Mouse (Mus musculus): Measurements from ENCODE around the gene Odf3l2.
A peak's percentile ranks its signal among the peaks of the same experiment; 100 is the strongest.

The Odf3l2 gene

GRCm38 (mm10) chr10:79671396-79672087, 26.0 kb upstream of the Odf3l2 start:
- no peak for DNase-seq (ENCODE audit: low spot score in 2 of 2)

DNA sequence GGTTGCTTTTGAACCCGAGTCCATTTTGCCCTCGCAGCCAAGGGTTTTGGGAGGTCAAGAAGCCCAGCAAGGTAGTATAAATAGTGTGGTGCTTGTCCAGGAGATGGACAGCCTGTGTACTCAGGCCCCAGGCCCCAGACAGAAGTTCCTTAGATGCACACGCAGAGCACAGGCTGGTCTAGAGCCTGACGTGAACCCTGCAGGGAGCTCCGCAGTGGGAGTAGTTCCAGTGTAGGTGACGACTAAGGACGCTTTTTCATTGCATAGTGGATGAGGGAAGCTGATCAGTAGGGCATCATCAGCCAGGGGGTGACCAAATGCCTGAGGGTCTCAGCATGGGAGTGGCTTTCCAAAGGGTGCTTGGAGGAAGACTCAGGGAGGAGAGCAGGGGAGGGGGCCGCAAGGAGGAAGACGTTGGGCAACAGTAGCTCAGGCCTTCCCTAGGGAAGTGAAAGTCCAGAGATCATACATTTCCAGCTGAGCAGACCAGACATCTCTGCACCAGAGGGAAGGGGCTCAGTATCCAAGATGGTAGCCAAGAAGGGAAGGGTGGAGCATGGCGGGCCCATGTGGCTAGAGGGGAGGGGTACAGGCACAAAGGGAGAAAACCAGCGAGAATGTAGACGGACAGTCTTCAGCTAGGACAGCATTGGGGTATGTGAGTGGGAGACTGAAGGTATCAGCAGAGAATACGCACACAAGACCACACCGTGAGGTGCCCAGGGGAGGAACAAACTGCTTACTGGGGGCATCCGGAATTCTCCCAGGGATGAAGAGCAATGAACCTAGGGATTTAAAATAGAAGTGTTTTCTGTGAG, 24.7 kb upstream of the Odf3l2 start:
- no peak for DNase-seq (ENCODE audit: low spot score in 2 of 2)

DNA sequence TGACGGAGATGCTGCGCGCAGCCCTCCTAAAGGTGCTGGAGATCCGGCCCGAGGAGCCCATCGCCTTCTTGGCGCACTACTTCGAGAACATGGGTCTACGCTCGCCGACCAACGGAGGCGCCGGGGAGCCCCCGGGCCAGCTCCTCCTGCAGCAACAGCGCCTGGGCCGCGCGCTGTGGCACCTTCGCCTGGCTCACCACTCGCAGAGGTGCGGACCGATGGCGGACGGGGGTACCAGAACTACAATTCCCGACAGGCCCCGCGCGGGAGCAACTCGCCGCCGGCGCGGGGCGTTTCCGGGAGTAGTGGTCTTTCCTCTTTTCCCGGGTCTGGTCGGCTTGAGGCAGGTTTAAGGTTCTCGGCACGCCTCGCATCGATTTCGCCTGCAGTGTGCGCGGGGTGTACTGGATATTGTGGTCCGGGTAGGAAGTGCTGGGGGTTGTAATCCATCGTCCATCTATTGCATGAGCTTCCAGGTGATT, 24.1 kb upstream of the Odf3l2 start:
- DNase-seq (ENCODE audit: low spot score in 2 of 2) = peak; percentile 73

DNA sequence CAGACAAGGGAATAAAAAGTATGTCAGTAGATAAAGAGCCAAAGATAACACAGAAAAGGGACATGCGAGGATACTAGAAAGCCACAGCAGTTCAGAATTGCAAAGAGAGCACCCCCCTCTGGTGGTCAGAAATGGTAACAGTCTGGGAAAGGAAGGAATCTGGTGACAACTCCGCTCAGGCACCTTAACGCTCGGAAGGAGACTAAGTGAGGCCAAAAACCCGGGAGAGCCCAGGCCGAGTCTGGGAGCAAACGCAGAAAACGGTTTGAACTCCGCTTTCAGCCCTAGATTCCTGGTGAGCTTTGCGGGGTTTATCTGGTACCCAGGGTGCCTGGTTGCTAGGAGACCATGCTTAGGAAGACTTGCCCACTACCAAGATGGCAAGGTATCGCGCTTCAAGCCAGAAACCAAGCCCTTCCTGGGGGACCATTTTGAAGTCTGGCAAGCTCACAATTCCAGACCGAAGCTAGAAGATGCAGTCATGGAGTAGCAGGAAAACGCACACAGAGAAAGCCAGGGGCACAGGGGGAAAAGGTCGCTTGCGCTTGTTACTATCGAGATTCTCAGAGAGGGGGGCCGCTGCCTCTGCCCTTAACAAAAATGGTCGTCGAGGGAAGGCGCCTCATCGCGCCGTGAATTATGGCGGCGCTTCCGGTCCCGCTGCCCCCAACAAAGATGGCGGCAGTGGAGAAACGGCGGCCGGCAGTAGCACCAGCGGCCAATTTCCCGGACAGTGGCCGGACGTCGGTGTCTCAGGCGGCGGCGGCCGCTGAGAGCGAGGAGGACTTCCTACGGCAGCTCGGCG, 23.4 kb upstream of the Odf3l2 start, which contains the start of gene Tpgs1:
Gene Tpgs1 (plus strand): TSS at position 599 of the 805 bp plus-strand sequence.
- peak; percentile 82 to 84 for DNase-seq (ENCODE audit: low spot score in 2 of 2)

- no peak for DNase-seq (ENCODE audit: low spot score in 2 of 2)
Observed at GRCm38 (mm10) chr10:79668076-79668475, 22.5 kb upstream of the Odf3l2 start.

GRCm38 (mm10) chr10:79666493-79666892, 21.0 kb upstream of the Odf3l2 start:
- DNase-seq (ENCODE audit: low spot score in 2 of 2) = no peak

- no peak for DNase-seq (ENCODE audit: low spot score in 2 of 2)
Observed at GRCm38 (mm10) chr10:79665051-79665450, 19.5 kb upstream of the Odf3l2 start.

GRCm38 (mm10) chr10:79664131-79664665, 18.7 kb upstream of the Odf3l2 start, which contains the start of gene Madcam1:
Gene Madcam1, plus strand, starts transcription at chr10:79664559.
- peak; percentile 43 to 73 for DNase-seq (ENCODE audit: low spot score in 2 of 2)

DNA sequence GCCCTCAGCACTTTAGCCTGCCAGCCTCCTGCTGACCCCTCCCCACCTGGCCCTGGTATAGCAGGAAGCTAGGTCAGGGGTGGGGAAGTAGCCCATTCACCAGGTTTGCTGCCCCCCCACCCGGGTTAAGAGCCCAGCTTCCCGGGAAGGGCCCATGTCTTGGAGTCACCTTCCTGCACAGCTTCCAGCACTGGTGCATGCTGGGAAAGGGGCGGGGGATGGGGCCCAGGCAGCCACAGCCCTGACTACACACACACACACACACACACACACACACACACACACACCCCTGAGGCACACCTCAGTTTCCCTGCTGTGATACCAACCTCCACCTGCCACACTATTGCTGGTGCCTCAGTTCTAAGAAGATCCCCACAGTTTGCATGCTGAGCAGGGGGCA, 16.3 kb upstream of the Odf3l2 start:
- DNase-seq (ENCODE audit: low spot score in 2 of 2) = no peak

- no peak for DNase-seq (ENCODE audit: low spot score in 2 of 2)
Observed at GRCm38 (mm10) chr10:79660298-79660697, 14.8 kb upstream of the Odf3l2 start.

GRCm38 (mm10) chr10:79658829-79659228, 13.3 kb upstream of the Odf3l2 start:
- DNase-seq (ENCODE audit: low spot score in 2 of 2) = peak in 1 of 2 experiments; percentile 40

DNA sequence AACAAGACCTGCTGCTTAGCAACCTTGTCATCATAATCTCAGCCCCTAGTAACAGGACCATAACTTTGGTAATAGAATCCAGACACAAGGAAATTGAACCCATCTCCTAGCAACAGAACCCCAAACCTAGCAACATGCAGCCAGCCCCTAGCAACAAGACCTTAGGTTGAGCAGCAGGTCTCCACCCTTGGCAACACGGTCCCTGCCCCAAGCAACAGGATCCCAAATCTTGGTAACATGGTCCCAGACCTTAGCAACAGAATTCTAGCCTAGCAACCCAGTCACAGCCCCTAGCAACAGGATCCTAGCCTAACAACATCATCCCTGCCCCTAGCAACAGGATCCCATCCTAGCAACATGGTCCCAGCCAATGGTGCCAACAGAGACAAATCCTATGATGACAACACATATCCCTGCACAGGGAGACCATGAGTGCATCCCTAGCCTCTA, 9.4 kb upstream of the Odf3l2 start:
- DNase-seq (ENCODE audit: low spot score in 2 of 2) = no peak

DNA sequence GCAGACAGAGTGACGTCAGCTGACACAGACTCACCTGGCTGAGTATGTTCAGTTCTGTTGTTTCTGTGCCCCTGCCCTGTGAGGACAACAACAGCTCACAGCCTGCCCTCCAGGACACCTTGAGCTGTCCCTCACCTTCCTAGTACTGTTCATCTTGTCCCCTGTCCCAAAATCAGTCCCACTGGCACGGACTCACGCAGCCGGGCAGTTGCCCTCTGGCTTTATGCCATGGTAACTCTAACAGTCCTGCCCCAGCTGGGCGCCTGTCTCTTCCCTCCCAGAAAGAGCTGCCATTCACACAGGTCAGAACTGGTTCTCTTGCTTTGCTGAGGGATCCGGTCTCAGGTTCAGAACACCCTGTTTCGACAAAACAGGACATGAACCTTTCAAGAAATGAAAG, 7.3 kb upstream of the Odf3l2 start:
- no peak for DNase-seq (ENCODE audit: low spot score in 2 of 2)

DNA sequence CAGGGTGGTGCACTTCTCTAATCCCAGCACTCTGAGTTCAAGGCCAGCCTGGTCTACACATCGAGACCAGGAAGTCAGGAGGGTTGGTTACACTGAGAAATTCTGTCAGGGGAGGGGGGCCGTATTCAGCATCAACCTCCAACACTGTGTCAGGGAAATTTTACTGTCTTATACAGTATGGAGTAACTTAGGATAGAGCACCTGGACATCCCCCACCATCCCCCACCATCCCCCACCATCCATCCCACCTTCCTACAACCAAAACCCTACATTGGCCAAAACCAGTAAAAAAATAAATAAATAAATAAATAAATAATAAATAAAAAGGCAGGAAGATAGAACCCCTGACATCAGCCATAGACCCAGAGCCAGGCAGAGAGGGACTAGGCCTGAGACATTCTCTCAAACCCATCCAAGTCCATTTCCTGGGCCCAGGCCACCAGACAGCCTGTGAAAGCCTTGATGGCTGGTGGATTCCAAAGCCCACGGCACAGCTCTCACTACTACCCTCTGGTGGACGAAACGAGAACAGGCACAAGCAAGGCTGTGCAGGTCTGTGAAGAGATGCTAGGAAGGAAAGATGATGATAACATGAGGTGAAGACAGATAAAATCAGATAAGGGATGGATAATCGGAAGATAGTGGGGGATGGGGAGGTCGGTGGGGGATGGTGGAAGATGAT, 3.7 kb upstream of the Odf3l2 start:
- peak; percentile 24 to 66 for DNase-seq (ENCODE audit: low spot score in 2 of 2)

DNA sequence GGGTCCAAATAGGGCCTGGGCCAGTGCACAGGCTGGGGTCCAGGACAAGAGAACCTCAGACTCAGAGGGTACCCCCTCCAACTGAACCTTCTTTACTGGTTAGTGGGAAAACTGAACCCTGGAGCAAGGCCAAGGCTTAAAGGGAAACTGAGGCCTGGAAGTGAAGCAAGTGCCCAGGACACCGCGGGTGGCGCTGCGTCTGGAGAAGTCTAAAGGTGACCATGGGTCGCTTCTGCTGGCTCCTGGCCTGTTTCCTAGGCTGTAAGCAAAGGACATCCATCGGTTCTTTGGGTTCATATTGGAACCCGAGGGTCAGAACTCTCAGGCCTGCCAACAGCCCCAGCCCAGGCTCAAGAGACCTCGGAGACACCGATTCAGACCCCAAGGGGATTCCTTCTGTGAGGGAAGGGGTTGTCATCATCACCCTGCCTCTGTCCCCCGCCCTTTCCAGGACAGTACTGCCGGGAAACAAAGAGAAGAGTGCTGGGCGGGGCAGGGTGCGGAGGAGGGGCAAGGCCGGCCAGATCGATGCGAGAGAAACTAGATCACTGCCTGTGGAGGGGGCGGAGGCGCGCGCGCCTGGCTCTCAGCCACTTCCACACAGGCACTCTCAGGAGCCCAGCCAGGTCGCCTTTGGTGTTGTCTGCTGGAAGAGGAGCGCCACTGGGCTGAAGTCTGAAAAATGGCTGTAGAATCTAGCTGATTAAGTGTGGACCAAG, 6.9 kb downstream of the Odf3l2 start:
- DNase-seq (ENCODE audit: low spot score in 2 of 2) = no peak

GRCm38 (mm10) chr10:79637128-79638110, 8.1 kb downstream of the Odf3l2 start, which contains the start of gene Shc2:
Gene Shc2, minus strand, starts transcription at chr10:79637918.
- DNase-seq (ENCODE audit: low spot score in 2 of 2) = no peak

DNA sequence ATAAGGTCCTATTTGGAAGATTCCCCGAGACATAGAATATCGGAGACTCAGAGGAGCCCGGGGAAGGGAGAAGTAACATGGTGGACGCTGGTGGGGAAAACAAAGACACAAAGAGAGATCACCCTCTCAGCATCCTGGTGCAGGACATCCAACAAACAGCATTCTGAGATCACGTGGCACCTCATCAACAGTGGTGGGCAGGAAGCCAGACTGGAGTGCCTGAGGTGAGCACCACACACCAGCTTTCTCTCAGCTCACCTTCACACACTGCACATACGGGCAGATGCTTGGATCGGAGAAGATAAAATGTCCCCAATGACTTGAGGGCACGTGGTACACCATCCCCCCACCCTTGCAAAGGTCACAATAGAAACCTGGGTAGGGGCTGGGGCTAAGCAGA, 9.3 kb downstream of the Odf3l2 start:
- no peak for DNase-seq (ENCODE audit: low spot score in 2 of 2)

GRCm38 (mm10) chr10:79633006-79633777, 12.3 kb downstream of the Odf3l2 start:
- DNase-seq (ENCODE audit: low spot score in 2 of 2) = no peak

Data from thymus, postnatal 10 days (tissue).